ENCODE assay signal across 9 mouse cellular contexts in the genomic region with DNA sequence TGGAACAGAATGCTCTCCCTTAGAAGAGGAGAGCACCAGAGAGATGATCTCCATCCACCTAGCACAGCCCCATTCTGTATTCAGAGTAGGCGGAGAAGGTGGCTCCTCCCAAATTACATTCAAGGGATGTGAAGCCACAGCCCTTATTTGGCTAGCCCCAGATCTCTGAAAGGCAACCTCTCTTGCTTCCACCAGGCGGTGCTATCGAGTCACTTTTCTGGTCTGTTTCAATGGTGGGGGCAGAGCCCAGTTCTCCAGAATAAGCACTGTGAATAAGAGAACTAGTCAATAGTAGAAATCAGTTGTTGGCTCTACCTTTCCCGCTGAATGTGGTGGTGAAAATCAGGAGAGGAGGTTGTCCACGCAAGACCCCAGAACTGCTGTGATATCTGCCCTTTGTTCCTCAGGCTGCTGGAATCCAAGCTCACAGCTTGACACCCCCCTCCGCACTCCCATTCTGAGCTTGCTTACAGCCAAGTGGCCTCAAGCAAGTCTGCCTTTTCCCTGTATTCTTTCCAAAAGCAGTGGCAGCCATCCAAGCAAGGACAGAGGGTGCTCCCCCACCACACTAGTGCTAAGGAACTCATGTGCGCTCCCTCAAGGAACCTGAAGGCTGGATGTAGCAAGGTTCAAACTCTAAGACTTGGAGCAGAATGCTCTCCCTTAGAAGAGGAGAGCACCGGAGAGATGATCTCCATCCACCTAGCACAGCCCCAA. TPM values are rescaled to one million over a fixed set of nuclear protein-coding genes. Genes with fewer than 3 reads are reported as not detected.
A peak's percentile ranks its signal among the peaks of the same experiment; 100 is the strongest.
DNase-seq lines count a peak whose midpoint lies in the region; ATAC-seq and TF ChIP-seq lines count a peak whose summit lies in the region.
"Had no signal": no experiment of that assay in that cellular context is flagged by ENCODE, and none has a peak within 500 bp of the region (broad histone marks: within the 10 kb centered on the region; RNA-seq: fewer than 3 reads in every experiment).

No protein-coding gene starts in this region.

- no peaks in the 10 kb centered on the region for H3K36me3 ChIP-seq in kidney, postnatal 0 days (ENCODE audit: insufficient read depth, low read length)
- H3K36me3 ChIP-seq in kidney, embryonic 14.5 days (ENCODE audit: control insufficient read depth, insufficient read depth, low read length) = no peaks in the 10 kb centered on the region

- WGBS in kidney, postnatal 0 days = 47% methylated on average over 8 of the region's 8 CpGs
- WGBS in kidney, embryonic 14.5 days = 49% methylated on average over 8 of the region's 8 CpGs

- no peak overlapping the region for H3K4me2 ChIP-seq in kidney, postnatal 0 days (ENCODE audit: low read length)
- no peak overlapping the region for H3K4me2 ChIP-seq in kidney, embryonic 14.5 days (replicated peaks; ENCODE audit: low read depth, low read length)

- H3K4me1 ChIP-seq in kidney, postnatal 0 days (replicated peaks; ENCODE audit: insufficient read depth, low read length) = no peaks in the 10 kb centered on the region
- no peaks in the 10 kb centered on the region for H3K4me1 ChIP-seq in kidney, embryonic 14.5 days (ENCODE audit: control insufficient read depth, insufficient read depth, low read length)

- no peak overlapping the region for H3K4me3 ChIP-seq in kidney, postnatal 0 days (replicated peaks; ENCODE audit: low read depth, low read length)
- H3K4me3 ChIP-seq in kidney, embryonic 14.5 days (ENCODE audit: low read length) = no peak overlapping the region
- H3K4me3 ChIP-seq: megakaryocyte, embryonic 14.5 days had no signal

- no peaks in the 10 kb centered on the region for H3K9me3 ChIP-seq in kidney, postnatal 0 days (replicated peaks; ENCODE audit: low read length)
- no peaks in the 10 kb centered on the region for H3K9me3 ChIP-seq in kidney, embryonic 14.5 days (ENCODE audit: control insufficient read depth, low read length)
- H3K9me3 ChIP-seq: megakaryocyte, embryonic 14.5 days had no signal

- H3K27ac ChIP-seq in kidney, postnatal 0 days = no peak overlapping the region
- no peak overlapping the region for H3K27ac ChIP-seq in kidney, embryonic 14.5 days (ENCODE audit: low read depth, low read length)

- H3K27me3 ChIP-seq in kidney, postnatal 0 days (ENCODE audit: insufficient read depth, low read length) = no peaks in the 10 kb centered on the region
- H3K27me3 ChIP-seq in kidney, embryonic 14.5 days (ENCODE audit: control insufficient read depth, insufficient read depth, low read length) = no peaks in the 10 kb centered on the region
- H3K27me3 ChIP-seq: megakaryocyte, embryonic 14.5 days had no signal

- DNase-seq in adrenal gland, postnatal 25 days = peak; percentile 9
- DNase-seq in adrenal gland, adult 2 months = no peak
- peak; percentile 18 for DNase-seq in kidney, postnatal 0 days (ENCODE audit: low spot score)
- DNase-seq in ES-CJ7 (ENCODE audit: low read depth, low spot score) = peak; percentile 88
- DNase-seq in forelimb bud, embryonic 11.5 days (ENCODE audit: low read depth, low spot score) = peak; percentile 14
- peak; percentile 10 for DNase-seq in lung, postnatal 25 days (ENCODE audit: low spot score)
- DNase-seq in T-cell, adult 2 months (ENCODE audit: low spot score) = no peak

- no peak overlapping the region for H3K9ac ChIP-seq in kidney, postnatal 0 days (ENCODE audit: low read depth, low read length)
- no peak overlapping the region for H3K9ac ChIP-seq in kidney, embryonic 14.5 days (ENCODE audit: low read depth, low read length)

- peak; percentile 58 for TF ChIP-seq CTCF in kidney, postnatal 0 days (IDR thresholded peaks at IDR 0.05; ENCODE audit: low read depth)

- no peak for ATAC-seq in kidney, postnatal 0 days (replicated peaks; ENCODE audit: low FRiP score, low read depth)
- ATAC-seq in kidney, embryonic 14.5 days (ENCODE audit: low FRiP score, low TSS enrichment) = no peak

RNA-seq across cellular contexts. Expression of a gene that starts 7.1 kb away (rescaled TPM):
- total RNA-seq in adrenal gland, postnatal 25 days (2021) = not detected in 2 replicates
- under 1 TPM in 1 of 2 experiments, not detected in 1; 0.52 TPM for total RNA-seq in adrenal gland, adult 2 months (2021)
- polyA plus RNA-seq in adrenal gland, adult 2 months (2012; rRNA removed) = 0.12 and 0.13 TPM in 2 replicates
- polyA plus RNA-seq in kidney, postnatal 0 days (2015; fragmentation: Nextera tagmentation; extraction: Ambion mirVana) = 2.7 and 4.3 TPM in 2 replicates
- polyA plus RNA-seq in kidney, embryonic 14.5 days (2014; fragmentation: Nextera tagmentation; extraction: Ambion mirVana) = not detected in 2 replicates

RNA-seq across cellular contexts. Expression of a gene that starts 7.2 kb away (rescaled TPM):
- total RNA-seq in adrenal gland, postnatal 25 days (2021) = not detected in 2 replicates
- total RNA-seq in adrenal gland, adult 2 months (2021) = not detected
- polyA plus RNA-seq in adrenal gland, adult 2 months (2012; rRNA removed) = not detected in 2 replicates
- not detected in 2 replicates for polyA plus RNA-seq in kidney, postnatal 0 days (2015; fragmentation: Nextera tagmentation; extraction: Ambion mirVana)
- not detected in 2 replicates for polyA plus RNA-seq in kidney, embryonic 14.5 days (2014; fragmentation: Nextera tagmentation; extraction: Ambion mirVana)

RNA-seq across cellular contexts. Expression of a gene that starts 48.4 kb away (rescaled TPM):
- total RNA-seq in adrenal gland, postnatal 25 days (2021) = not detected in 2 replicates
- not detected for total RNA-seq in adrenal gland, adult 2 months (2021)
- polyA plus RNA-seq in adrenal gland, adult 2 months (2012; rRNA removed) = not detected in 2 replicates
- not detected in 2 replicates for polyA plus RNA-seq in kidney, postnatal 0 days (2015; fragmentation: Nextera tagmentation; extraction: Ambion mirVana)
- polyA plus RNA-seq in kidney, embryonic 14.5 days (2014; fragmentation: Nextera tagmentation; extraction: Ambion mirVana) = not detected in 2 replicates

RNA-seq across cellular contexts. Expression of a gene that starts 51.8 kb away (rescaled TPM):
- total RNA-seq in adrenal gland, postnatal 25 days (2021) = 0.82 and 1.4 TPM in 2 replicates
- total RNA-seq in adrenal gland, adult 2 months (2021) = 1 to 10 TPM; 6.1 to 8.6 TPM
- polyA plus RNA-seq in adrenal gland, adult 2 months (2012; rRNA removed) = 2.6 and 4.4 TPM in 2 replicates
- polyA plus RNA-seq in kidney, postnatal 0 days (2015; fragmentation: Nextera tagmentation; extraction: Ambion mirVana) = 90.5 and 94.0 TPM in 2 replicates
- 24.2 and 31.4 TPM in 2 replicates for polyA plus RNA-seq in kidney, embryonic 14.5 days (2014; fragmentation: Nextera tagmentation; extraction: Ambion mirVana)

Comparison
In these comparisons a context has a peak if more than half of its experiments do, and no peak if none do; other contexts are left out.
1. DNase-seq: peak in adrenal gland, postnatal 25 days (single experiment), kidney, postnatal 0 days (single experiment), ES-CJ7 (single experiment), forelimb bud, embryonic 11.5 days (single experiment) and lung, postnatal 25 days (single experiment); none in adrenal gland, adult 2 months (single experiment) and T-cell, adult 2 months (single experiment).